Mouse (Mus musculus) left cerebral cortex, adult 18-20 months (tissue): Measurements from ENCODE around the gene Slc12a4. TPM values are rescaled to one million over a fixed set of nuclear protein-coding genes. Genes with fewer than 3 reads are reported as not detected.
"Not testable (repeated sequence)": the region's sequence is repeated elsewhere in the genome, so short reads cannot be mapped to it uniquely, and the experiment has no call there.

Experiments
- DNase-seq, 2 experiments: peaks; one replicate each; pipeline ENCODE4 v3.0.0; 2021 to 2022; ENCODE audit warnings: low spot score in 2 of 2, mixed read lengths in 1 of 2
- long read RNA-seq, 2 experiments: library from polyadenylated mRNA; stranded (forward); transcript quantifications; one replicate each; pipeline ENCODE4 v2.0.0; 2021
- total RNA-seq, 2 experiments: library from RNA; stranded (reverse); gene quantifications; 2 replicates each; pipeline ENCODE4 v1.2.3; 2021

Slc12a4 gene
- 10 to 100 TPM; 17.3 to 19.2 TPM for total RNA-seq
- long read RNA-seq, experiment 1, transcript Slc12a4-202 (24 exons, 3,755 nt), result major isoform, 28 of 37 reads
- long read RNA-seq, experiment 1, partial matches to known transcripts, result 4 of 37 reads
- long read RNA-seq, experiment 1, other reads (novel, unspliced or antisense), result 5 of 37 reads
- long read RNA-seq, experiment 2, transcript Slc12a4-202 (24 exons, 3,755 nt), result major isoform, 27 of 41 reads
- long read RNA-seq, experiment 2, partial matches to known transcripts, result 11 of 41 reads
- long read RNA-seq, experiment 2, other reads (novel, unspliced or antisense), result 3 of 41 reads

GRCm38 (mm10) chr8:105965905-105966341, at the start of gene Slc12a4:
Gene Slc12a4, minus strand, starts transcription at chr8:105966097.
- DNase-seq, result no peak

- not testable (repeated sequence) for DNase-seq
These were observed 46.3 kb upstream of the Slc12a4 start for GRCm38 (mm10) chr8:106012203-106012602.

- DNase-seq, result no peak
These were observed 45.7 kb upstream of the Slc12a4 start, which contains the start of gene Ddx28 for GRCm38 (mm10) chr8:106011643-106011986. Gene Ddx28, minus strand, starts transcription at chr8:106011882.

- DNase-seq, result peak; percentile 96
These were observed 45.1 kb upstream of the Slc12a4 start for GRCm38 (mm10) chr8:106010748-106011642.

GRCm38 (mm10) chr8:106007891-106008290, 42.0 kb upstream of the Slc12a4 start:
- DNase-seq, result not testable (repeated sequence)

- no peak for DNase-seq
These were observed 41.2 kb upstream of the Slc12a4 start for GRCm38 (mm10) chr8:106007135-106007534.

- DNase-seq, result no peak
These were observed 40.5 kb upstream of the Slc12a4 start for GRCm38 (mm10) chr8:106006413-106006812.

GRCm38 (mm10) chr8:106005875-106006274, 40.0 kb upstream of the Slc12a4 start, which contains the start of gene Dpep2nb:
Gene Dpep2nb, minus strand, starts transcription at chr8:106005975.
- no peak for DNase-seq

- DNase-seq, result no peak
These were observed 38.8 kb upstream of the Slc12a4 start for GRCm38 (mm10) chr8:106004538-106005207.

- DNase-seq, result no peak
These were observed 36.0 kb upstream of the Slc12a4 start for GRCm38 (mm10) chr8:106001908-106002307.

GRCm38 (mm10) chr8:105998971-105999370, 33.1 kb upstream of the Slc12a4 start:
- DNase-seq, result no peak

GRCm38 (mm10) chr8:105996359-105996758, 30.5 kb upstream of the Slc12a4 start:
- no peak for DNase-seq

- DNase-seq, result no peak
These were observed 27.3 kb upstream of the Slc12a4 start for GRCm38 (mm10) chr8:105993226-105993625.

- DNase-seq, result no peak
These were observed 26.6 kb upstream of the Slc12a4 start for GRCm38 (mm10) chr8:105992499-105992898.

GRCm38 (mm10) chr8:105991546-105991945, 25.6 kb upstream of the Slc12a4 start:
- DNase-seq, result no peak

- peak; percentile 72 to 86 for DNase-seq
These were observed 25.0 kb upstream of the Slc12a4 start, which contains the start of gene Dus2 for GRCm38 (mm10) chr8:105990856-105991387. Gene Dus2, plus strand, starts transcription at chr8:105991337.

- no peak for DNase-seq
These were observed 22.6 kb upstream of the Slc12a4 start for GRCm38 (mm10) chr8:105988546-105988945.

GRCm38 (mm10) chr8:105983406-105983805, 17.5 kb upstream of the Slc12a4 start:
- DNase-seq, result not testable (repeated sequence)

GRCm38 (mm10) chr8:105981146-105981545, 15.2 kb upstream of the Slc12a4 start:
- DNase-seq, result no peak

GRCm38 (mm10) chr8:105979325-105979724, 13.4 kb upstream of the Slc12a4 start, which contains the start of gene Dpep3:
Gene Dpep3, minus strand, starts transcription at chr8:105979429.
- DNase-seq, result no peak

GRCm38 (mm10) chr8:105975363-105975762, 9.5 kb upstream of the Slc12a4 start:
- no peak for DNase-seq
